Comparison of ENCODE assay signal across 7 mouse cellular contexts in the genomic region with DNA sequence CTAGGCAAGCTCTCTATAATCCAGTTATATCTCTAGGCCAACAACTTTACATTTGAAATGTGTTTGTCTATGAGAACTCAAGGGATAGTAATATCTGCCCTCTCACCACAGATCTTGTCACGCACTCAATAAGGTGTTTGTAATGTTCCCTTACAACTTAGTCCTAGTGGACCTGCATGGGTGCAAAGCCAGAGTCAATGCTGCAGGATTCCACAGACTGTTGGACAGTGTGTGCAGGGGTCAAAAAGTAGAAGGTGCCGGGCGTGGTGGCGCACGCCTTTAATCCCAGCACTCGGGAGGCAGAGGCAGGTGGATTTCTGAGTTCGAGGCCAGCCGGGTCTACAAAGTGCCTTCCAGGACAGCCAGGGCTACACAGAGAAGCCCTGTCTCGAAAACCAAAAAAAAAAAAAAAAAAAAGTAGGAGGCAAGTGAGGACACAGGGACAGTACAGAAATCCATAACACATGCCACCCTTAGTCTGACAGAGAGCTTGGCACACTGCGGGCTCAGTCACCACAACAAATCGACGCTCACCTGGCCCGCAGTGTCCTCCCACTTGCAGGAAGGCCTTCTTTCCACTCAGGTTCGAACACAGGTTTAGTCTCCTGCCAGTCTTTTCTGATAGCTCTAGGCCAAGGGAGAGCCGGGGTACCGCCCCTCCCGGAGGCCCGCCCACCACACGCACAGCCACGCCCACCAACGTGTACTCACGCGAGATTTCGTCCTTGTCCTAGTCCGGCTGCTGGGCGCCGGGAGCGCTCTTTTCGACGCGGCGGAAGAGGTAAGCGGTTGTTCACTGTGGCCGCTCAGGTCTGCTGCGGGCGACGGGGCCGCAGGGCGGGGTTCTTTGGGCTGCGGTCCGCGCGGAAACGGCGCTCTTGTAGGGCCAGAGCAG. TPM values are rescaled to one million over a fixed set of nuclear protein-coding genes. Genes with fewer than 3 reads are reported as not detected.
DNase-seq lines count a peak whose midpoint lies in the region; ATAC-seq and TF ChIP-seq lines count a peak whose summit lies in the region.

A gene (plus strand): TSS at position 712 of the 895 bp plus-strand sequence.

- TF ChIP-seq POLR2A in small intestine, adult 2 months (IDR thresholded peaks at IDR 0.05; ENCODE audit: low read depth, low read length), result peak; percentile 95

- intact Hi-C loops in left cerebral cortex, postnatal 4 days (cut with DNase I), result no loop called here

- peak; percentile 93 for ATAC-seq in intestine, postnatal 0 days
- peak; percentile 99 for ATAC-seq in midbrain, embryonic 12.5 days (ENCODE audit: low FRiP score, low read depth)

- H3K4me2 ChIP-seq in intestine, postnatal 0 days (replicated peaks; ENCODE audit: low read depth), result peak within 1 kb of the TSS; percentile 82
- peak within 1 kb of the TSS; percentile 77 for H3K4me2 ChIP-seq in midbrain, embryonic 12.5 days (replicated peaks)

- peak within 1 kb of the TSS; percentile 80 for H3K9ac ChIP-seq in intestine, postnatal 0 days (ENCODE audit: low read depth, low read length)
- H3K9ac ChIP-seq in midbrain, embryonic 12.5 days (replicated peaks), result peak within 1 kb of the TSS; percentile 92

- H3K27me3 ChIP-seq in embryonic facial prominence, embryonic 10.5 days (replicated peaks; ENCODE audit: low read depth, poor library complexity, severe bottlenecking), result no peaks in the 10 kb centered on the region
- H3K27me3 ChIP-seq in intestine, postnatal 0 days (replicated peaks; ENCODE audit: control insufficient read depth, insufficient read depth, low read length), result no peaks in the 10 kb centered on the region
- H3K27me3 ChIP-seq in midbrain, embryonic 12.5 days, result no peaks in the 10 kb centered on the region
- H3K27me3 ChIP-seq in small intestine, adult 2 months (ENCODE audit: control insufficient read depth, insufficient read depth, low read length), result no peaks in the 10 kb centered on the region

- 13% methylated on average over 45 of the region's 45 CpGs for WGBS in embryonic facial prominence, embryonic 10.5 days
- WGBS in intestine, postnatal 0 days, result 10% methylated on average over 45 of the region's 45 CpGs
- 14% methylated on average over 45 of the region's 45 CpGs for WGBS in midbrain, embryonic 12.5 days
- 5% methylated on average over 45 of the region's 45 CpGs for WGBS in small intestine, adult 2 months

- peak; percentile 99 for DNase-seq in adrenal gland, postnatal 10 days
- DNase-seq in embryonic facial prominence, embryonic 10.5 days (ENCODE audit: low spot score), result peak; percentile 95
- no peak for DNase-seq in gonadal fat pad, adult 2 months (ENCODE audit: low read depth)
- DNase-seq in left cerebral cortex, postnatal 4 days, result peak; percentile 98

- peak within 1 kb of the TSS; percentile 90 for H3K4me3 ChIP-seq in embryonic facial prominence, embryonic 10.5 days
- peak within 1 kb of the TSS; percentile 73 for H3K4me3 ChIP-seq in intestine, postnatal 0 days (ENCODE audit: low read depth, low read length)
- H3K4me3 ChIP-seq in midbrain, embryonic 12.5 days, result peak within 1 kb of the TSS; percentile 84
- H3K4me3 ChIP-seq in small intestine, adult 2 months (ENCODE audit: low read depth, low read length), result peak within 1 kb of the TSS; percentile 96

- H3K9me3 ChIP-seq in embryonic facial prominence, embryonic 10.5 days, result no peaks in the 10 kb centered on the region
- H3K9me3 ChIP-seq in intestine, postnatal 0 days (ENCODE audit: control insufficient read depth), result no peaks in the 10 kb centered on the region
- H3K9me3 ChIP-seq in midbrain, embryonic 12.5 days, result no peaks in the 10 kb centered on the region

- peaks cover 34% of the 10 kb centered on the region for H3K4me1 ChIP-seq in embryonic facial prominence, embryonic 10.5 days
- no peaks in the 10 kb centered on the region for H3K4me1 ChIP-seq in intestine, postnatal 0 days (replicated peaks; ENCODE audit: control insufficient read depth, insufficient read depth, low read length)
- peaks cover 21% of the 10 kb centered on the region for H3K4me1 ChIP-seq in midbrain, embryonic 12.5 days
- peaks cover 2% of the 10 kb centered on the region; the same call in 1 of the 2 replicates for H3K4me1 ChIP-seq in small intestine, adult 2 months (ENCODE audit: control insufficient read depth, insufficient read depth, insufficient read length, low read length)

- peak; percentile 24; the same call in 1 of the 2 replicates for TF ChIP-seq CTCF in intestine, postnatal 0 days (IDR thresholded peaks at IDR 0.05; ENCODE audit: low read depth)
- TF ChIP-seq CTCF in small intestine, adult 2 months (IDR thresholded peaks at IDR 0.05; ENCODE audit: extremely low read depth, insufficient read length, insufficient replicate concordance, low read depth, low read length), result no peak

- peak within 1 kb of the TSS; percentile 98 for H3K27ac ChIP-seq in embryonic facial prominence, embryonic 10.5 days (replicated peaks)
- H3K27ac ChIP-seq in intestine, postnatal 0 days (ENCODE audit: low read depth, low read length), result peak within 1 kb of the TSS; percentile 81
- peak within 1 kb of the TSS; percentile 93 for H3K27ac ChIP-seq in midbrain, embryonic 12.5 days (replicated peaks)
- H3K27ac ChIP-seq in small intestine, adult 2 months (ENCODE audit: insufficient read depth, low read depth, low read length), result peak within 1 kb of the TSS; percentile 86

- H3K36me3 ChIP-seq in embryonic facial prominence, embryonic 10.5 days (replicated peaks), result peaks cover 40% of the 10 kb centered on the region
- peaks cover 17% of the 10 kb centered on the region for H3K36me3 ChIP-seq in intestine, postnatal 0 days (ENCODE audit: control insufficient read depth, insufficient read depth)
- peaks cover 24% of the 10 kb centered on the region for H3K36me3 ChIP-seq in midbrain, embryonic 12.5 days
- H3K36me3 ChIP-seq in small intestine, adult 2 months (ENCODE audit: control insufficient read depth, insufficient read depth, low read length), result peaks cover 22% of the 10 kb centered on the region

RNA-seq across cellular contexts. Expression of the gene that starts here (rescaled TPM):
- 100 to 1,000 TPM in 1 of 2 experiments, 10 to 100 TPM in 1; 97.2 to 112 TPM for total RNA-seq in adrenal gland, postnatal 10 days (2021)
- polyA plus RNA-seq in embryonic facial prominence, embryonic 10.5 days (2016; fragmentation: Nextera tagmentation; extraction: Ambion mirVana), result 96.7 and 101 TPM in 2 replicates
- 10.8 and 11.5 TPM in 2 replicates for polyA plus RNA-seq in gonadal fat pad, adult 2 months (2012; rRNA removed)
- 41.5 and 43.0 TPM in 2 replicates for polyA plus RNA-seq in intestine, postnatal 0 days (2015; fragmentation: Nextera tagmentation; extraction: Ambion mirVana)
- total RNA-seq in left cerebral cortex, postnatal 4 days (2021), result 10 to 100 TPM; 66.8 to 67.2 TPM
- polyA plus RNA-seq in midbrain, embryonic 12.5 days (2016; fragmentation: Nextera tagmentation; extraction: Ambion mirVana), result 61.8 and 63.0 TPM in 2 replicates
- 1.9 and 3.9 TPM in 2 replicates for polyA plus RNA-seq in small intestine, adult 2 months (2012; rRNA removed)
